Mouse (Mus musculus) frontal cortex, adult 2 months (tissue): ENCODE measurements around the gene Fam240a. TPM values are rescaled to one million over a fixed set of nuclear protein-coding genes. Genes with fewer than 3 reads are reported as not detected.
A peak's percentile ranks its signal among the peaks of the same experiment; 100 is the strongest.

Source experiments
- DNase-seq, 2 experiments: peaks; one replicate each; pipeline ENCODE4 v3.0.0; 2022; ENCODE audit warnings: low spot score in 1 of 2; ENCODE audit errors: extremely low spot score in 1 of 2
- polyA plus RNA-seq: library from polyadenylated mRNA; depleted of rRNA; stranded (reverse); fragments of >200 nt; gene quantifications from 2 replicates; pipeline ENCODE4 v1.2.3, GENCODE M21; 2012

The Fam240a gene
- polyA plus RNA-seq, 1 experiment = not detected

DNA sequence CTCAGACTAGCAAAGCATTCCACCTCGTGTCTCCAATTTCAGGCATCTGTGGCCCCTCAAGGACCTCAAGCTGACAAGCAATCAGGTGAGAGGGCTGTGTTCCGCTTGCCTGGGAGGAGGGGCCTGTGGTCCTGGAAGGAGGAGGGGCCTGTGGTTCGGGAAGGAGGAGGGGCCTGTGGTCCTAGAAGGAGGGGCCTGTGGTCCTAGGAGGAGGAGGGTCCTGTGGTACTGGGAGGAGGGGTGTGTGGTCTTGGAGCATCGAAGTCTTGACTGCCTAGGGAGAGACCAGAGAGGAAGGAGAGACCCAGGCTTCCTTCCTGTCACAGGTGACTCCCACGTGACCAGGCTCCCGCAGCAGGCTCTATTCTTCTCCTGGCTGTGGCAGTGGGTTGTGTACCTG lies 20.1 kb downstream of the Fam240a start:
- no peak for DNase-seq

DNA sequence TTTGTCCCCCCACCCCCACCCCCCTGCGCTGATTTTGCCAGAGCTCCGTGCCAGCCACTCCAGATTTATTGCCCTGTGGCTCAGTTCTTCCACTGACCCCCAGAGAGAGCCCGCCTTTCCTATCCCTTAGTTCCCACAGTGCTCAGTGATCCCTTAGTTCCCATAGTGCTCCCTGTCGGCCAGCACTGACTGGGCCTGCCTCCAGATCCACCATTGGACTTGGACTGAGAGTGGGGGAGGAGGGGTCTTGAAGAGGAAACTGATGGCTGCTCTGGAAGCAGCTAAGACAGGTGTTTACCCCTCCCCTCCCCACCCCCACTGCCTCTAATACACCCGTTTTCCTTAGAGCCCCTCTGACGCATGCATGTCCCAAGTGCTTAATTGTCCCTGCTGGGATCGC lies 20.7 kb downstream of the Fam240a start:
- no peak for DNase-seq

DNA sequence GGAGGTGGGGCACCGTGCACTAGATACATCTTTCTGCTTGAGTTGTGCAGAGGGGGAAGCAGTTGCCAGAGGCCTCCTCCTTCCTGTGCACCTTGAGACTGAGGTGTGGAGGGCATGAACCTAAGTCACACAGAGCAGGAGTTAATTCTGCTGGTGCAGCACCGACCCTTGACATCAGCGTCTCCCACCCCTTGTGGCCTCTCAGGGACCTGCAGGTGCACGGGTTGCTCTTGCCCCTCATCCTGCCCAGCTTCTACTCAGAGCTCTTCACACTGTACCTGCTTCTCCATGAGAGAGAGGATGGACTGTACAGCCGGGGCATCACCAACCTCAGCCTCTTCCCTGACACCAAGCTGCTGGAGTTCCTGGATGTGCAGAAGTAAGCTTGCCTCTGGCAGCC lies 21.2 kb downstream of the Fam240a start:
- no peak for DNase-seq

DNA sequence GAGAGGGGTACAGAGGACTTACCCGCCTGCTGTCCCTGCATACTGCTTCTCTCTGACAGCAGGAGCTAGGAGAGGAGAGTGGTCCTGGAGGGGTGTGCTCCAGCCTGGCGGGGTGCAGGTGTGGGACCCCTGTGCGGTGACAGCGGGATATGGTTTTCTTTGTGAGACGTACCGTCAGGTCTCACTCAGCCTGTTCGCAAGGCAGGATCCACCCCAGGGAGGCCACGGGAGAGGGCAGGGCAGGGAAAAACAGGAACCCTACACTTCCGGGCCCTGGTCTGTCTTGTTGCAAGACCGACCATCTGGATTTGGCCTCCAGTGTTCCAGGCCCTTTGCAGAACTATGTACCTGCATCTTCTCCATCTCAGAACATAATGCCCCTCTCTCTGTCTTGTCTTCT lies 23.2 kb downstream of the Fam240a start:
- DNase-seq = no peak

DNA sequence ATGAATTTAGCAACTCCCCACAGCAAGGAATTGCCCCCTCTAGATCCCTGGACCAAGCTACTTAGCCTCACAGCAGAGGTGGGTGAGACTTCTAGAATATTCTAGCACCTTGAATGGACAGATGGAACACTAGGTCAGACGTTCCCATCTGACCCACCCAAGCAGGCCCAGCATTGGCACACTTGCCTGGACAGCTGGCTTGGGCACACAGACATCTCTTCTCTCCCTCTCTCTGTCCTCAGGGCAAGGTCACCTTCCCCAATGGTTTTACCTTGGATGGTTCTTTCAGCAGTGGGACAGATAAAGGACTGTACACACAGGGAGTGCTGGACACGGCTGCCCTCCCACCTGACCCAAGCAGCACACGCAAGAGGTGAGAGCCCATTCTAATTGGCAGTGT lies 24.1 kb downstream of the Fam240a start:
- DNase-seq = no peak

DNA sequence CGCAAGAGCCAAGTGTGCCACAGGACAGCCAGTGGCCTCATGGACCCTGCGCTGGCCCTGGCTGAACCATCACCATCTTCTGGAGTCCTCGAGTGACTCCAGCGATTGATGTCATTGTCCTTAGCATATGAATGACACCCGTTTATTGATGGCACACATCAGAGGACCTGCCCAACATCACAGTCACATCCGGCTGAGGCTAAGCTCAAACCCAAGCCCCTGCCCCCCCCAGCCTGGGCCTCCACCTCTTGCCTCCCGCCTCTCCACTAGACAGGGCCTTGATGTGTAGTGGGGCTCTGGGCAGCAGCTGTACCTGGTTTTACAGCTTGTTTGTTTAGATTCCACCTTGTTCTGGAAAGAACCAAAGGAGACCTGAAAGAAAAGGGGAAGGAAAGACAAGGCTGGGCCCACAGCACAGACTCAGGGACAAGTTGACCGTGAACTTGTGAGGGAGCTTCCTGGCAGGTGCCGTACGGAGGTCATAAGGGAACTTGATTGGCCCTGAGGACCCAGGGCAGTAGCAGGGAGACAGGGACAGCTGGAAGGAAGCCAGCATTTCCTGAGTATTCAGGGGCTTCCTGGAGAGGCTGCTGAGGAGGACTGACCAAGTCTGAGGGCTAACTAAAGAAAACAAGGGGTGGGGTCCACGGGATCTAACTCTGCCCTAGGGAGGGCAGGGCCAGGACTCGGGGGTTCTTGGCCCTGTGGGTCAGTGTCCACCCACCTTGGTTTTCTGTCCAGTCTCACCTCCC lies 25.4 kb downstream of the Fam240a start:
- no peak for DNase-seq

DNA sequence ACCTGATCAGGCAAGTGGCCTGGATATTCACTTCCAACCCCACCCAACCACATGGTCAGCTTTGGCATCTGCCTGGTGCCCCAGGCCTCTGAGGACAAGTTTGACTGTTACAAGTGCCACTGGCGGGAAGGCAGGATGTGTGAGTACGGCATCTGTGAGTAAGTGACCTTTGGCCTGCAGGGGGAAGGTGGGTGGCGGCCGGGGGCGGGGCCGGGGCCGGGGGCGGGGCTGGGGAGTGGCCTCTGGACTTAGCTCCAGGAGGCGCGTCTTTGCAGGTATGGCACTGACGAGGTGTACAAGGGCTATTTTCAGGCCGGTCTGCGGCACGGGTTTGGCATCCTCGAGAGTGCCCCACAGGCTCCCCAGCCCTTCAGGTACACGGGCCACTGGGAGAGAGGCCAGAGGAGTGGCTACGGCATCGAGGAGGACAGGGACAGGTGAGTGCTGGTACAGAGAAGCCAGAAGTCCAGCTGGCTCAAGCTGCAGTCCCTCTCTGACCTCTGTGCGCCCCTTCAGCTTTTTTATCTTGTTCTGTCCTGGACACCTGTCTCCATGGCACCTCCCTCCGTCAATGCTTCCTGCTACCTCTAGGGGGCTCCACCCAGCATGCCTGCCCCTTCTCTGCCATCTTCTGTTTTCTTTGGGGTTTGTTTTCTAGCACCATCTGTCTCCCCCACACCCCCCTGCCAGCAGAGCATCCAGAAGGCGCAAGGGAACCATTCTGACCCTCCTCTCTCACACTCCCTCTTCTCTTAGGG lies 26.5 kb downstream of the Fam240a start:
- DNase-seq = no peak

DNA sequence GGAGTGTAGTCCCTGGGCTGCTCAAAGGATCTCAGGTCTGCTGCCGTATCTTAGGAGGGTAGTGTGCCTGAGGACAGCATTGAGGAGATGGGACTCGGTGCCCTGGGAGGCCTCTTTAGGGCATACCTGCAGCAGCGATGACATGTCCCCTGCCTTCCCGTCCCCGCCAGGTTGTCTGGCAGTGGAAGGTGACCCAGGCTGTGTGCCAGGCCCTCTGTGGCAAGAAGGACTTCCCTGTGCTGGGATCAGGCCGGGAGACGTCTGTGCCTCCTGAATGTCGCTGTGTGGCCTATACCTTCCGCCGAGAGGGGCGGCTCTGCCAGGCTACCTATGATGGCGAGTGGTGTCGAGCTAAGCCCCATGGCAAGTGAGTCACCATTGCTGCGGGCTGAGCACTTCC lies 27.7 kb downstream of the Fam240a start:
- no peak for DNase-seq

DNA sequence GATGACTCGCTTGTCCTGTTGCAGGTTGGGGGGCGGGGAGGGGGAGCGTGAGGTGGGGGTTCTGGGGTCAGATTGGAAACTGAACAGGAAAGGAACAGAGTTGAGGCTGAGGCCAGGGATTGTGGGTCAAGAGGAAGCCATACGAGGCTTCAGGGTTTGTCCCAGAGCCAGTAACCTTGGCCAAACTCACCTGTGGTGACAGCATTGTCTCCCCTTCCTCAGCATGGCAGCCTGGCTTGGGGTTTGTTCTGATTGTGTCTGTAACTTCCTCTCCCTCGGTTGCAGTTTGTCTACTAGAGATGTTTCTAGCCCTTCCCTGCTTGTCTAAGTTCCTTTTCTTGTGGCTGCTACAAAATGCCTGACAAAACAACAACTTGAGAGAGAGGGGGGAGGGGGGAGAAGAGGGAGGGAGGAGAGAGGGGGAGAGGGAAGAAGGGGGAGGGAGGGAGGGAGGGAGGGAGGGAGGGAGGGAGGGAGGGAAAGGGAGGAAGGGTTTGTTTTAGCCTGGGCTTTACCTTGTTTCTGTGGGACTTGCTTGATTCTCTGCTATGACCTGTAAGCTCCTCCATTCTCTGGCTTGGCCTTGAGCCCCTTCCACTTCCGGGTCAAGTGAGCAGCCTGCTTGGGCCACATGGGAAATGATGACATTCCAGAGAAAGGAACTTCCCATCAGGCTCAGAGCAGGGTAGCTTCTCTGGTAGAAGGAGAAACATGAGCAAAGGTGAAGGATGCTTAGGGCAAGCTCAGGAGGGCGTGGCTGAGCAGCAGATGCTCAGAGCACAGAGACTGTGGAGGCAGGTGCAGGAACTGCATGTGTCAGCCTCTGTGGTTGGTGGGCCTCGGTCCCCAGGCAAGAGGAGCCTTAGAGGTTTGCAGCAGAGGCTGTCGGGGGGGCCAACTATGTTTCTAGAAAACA lies 29.0 kb downstream of the Fam240a start:
- no peak for DNase-seq

DNA sequence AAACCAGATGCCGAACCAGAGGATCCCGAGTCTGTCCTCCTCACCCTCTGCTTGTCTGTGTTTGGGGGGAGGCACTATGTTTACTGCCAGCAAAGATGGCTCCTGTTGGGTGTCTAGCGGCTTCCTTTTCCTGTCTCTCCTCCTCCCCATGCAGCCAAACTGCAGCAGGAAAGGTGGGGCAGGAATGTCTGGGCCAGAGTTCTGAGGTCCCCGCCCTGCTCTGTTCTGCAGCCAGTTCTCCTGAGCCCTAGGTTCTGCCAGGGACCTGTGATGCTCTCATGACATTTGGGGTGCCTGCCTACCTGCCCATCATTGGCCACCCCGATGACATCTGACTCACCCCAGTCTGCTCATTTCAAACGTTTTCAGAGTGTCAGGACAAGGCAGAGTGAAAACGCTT lies 34.7 kb downstream of the Fam240a start:
- DNase-seq = no peak

DNA sequence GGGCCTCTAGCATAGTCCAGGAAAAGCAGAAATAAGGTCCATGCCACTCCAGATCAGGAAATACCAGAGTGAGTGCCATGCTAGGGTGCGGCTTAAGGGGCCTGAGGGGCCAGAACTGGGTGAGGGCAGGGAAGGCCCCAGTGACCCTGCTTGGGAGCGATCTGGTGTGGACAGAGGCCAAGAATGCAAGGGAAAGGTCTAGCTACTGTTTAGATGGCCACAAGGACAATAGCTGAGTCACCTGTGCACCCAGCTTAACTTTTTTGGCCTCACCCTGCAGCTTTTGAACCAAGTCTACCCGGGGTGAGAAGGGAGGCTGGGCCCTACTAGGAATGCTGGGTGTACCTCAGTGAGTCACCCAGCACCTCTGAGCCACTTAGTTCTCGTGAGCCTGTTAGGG lies 35.9 kb downstream of the Fam240a start:
- DNase-seq = no peak

DNA sequence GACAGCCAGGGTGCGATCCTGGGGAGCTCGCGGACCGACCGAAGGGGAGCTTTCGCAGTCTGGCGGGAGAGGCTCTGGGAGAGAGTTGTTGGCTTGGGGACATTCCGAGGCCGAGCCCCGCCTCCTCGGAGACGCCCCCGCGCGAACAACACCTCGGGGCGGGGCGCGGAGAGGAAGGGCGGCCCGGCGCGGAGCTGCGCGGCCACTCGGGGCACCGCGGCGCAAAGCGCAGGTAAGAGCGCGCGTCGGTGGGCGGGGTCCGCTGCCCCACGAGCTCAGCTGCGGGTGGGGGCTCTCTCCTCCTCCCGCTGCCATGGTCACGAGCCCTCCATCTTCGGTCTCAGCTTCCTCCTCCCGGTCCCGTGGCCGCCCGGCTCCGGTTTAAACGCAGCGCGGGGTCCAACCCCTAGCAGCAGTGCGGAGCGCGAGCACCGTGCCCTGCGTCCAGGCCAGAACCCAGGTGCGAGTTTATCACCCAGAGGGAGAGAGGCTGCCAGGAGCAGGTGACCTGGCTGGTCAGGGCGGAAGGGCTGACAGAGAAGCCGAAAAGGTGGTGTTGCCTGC lies 36.6 kb downstream of the Fam240a start, which contains the start of gene Tmie:
Gene Tmie, minus strand, starts transcription at position 116 of the 564 bp plus-strand sequence.
- DNase-seq = peak in 1 of 2 experiments; percentile 22

DNA sequence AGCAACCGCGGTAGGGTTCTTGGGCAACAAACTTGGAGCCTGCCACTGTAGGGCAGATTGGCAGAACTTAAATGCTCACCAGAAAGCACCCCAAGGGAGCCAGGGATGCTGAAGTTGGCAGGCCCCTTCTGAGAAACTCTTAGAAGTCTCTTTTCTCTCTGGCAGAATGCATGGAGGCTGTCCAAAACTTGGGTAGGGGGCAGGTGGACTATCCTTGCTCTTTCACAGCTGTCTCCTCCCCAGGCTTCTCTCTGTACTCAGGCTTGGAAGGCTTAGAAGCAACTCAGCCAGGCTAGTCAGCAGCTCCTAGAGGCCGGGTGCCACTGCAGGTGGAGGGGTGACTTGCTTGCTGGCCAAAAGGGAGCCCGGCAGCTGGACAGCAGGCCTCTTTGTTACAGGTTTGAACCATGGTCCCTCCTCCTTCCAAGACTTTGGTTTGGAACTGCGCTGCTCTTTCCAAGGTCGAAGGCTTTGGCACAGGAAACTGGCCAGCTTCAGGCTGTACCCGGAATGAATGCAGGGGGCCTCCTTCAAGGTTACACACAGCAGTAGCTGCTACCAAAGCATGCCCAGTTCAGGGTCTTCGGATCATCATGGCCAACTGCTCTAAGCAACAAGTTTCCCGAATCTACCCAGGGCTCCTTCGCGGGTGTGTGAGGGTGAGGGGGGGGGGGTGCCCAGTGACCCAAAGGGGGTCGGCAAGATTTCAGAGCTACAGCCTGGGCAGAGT lies 37.3 kb downstream of the Fam240a start, which contains the start of gene Als2cl:
Gene Als2cl, plus strand, starts transcription at position 680 of the 730 bp plus-strand sequence.
- peak; percentile 14 to 17 for DNase-seq

DNA sequence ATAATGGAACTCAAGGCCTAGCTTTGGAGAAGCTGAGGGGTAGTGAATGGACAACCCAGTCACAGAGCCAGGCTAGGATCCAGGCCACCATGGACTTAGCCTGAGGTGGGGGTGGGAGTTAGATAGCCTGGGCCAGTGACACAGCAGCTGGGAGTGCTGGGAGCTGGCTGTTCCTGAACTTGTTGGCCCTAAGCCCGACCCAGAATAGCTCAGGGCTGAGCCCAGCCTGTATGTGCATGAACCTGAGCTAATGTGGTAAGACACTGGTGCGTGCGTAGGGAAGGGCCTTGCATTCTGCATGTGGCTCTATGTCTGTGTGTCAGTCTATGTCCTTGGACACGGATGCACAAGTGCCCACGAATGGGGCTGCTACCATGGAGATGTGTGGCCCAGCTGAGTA lies 38.8 kb downstream of the Fam240a start:
- DNase-seq = peak in 1 of 2 experiments; percentile 26

DNA sequence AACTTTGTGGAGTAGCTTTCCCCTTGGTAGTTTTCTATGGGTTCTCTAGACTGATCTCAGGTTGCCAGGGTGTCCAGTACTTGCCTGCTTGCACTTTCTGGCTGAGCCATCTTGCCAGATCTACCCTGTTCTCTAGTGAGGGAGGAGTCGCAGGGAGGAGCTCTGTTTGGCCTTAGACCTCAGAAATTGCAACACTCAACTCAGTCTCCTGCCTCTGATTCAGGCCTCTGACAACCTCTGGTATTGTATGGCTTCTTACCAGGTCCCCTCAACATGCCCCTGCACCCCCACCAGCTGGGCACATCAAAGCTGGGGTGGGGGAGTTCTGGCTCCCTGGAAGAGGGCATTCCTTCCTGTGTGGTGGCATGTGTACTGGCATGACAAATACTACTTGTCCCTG lies 39.3 kb downstream of the Fam240a start:
- no peak for DNase-seq

DNA sequence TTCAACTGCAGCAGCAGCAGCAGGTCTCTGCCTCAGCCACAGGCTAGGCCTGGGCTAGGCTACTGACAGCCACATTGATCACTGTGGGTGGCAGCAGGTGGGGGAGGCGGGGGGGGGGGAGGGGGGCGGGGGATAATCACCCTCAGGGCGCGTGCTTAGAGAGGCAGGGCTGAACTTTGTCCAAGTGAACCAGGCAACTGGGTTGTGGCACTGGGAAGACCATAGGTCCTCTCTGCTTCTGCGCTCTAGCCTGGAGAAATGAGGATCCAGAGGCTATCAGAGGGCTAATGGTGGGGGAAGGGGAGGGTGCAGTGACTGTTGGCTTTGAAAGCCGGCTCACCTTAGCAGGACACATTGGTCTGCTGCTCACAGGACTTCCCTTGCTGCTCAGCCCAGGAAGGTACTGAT lies 41.4 kb downstream of the Fam240a start:
- no peak for DNase-seq

DNA sequence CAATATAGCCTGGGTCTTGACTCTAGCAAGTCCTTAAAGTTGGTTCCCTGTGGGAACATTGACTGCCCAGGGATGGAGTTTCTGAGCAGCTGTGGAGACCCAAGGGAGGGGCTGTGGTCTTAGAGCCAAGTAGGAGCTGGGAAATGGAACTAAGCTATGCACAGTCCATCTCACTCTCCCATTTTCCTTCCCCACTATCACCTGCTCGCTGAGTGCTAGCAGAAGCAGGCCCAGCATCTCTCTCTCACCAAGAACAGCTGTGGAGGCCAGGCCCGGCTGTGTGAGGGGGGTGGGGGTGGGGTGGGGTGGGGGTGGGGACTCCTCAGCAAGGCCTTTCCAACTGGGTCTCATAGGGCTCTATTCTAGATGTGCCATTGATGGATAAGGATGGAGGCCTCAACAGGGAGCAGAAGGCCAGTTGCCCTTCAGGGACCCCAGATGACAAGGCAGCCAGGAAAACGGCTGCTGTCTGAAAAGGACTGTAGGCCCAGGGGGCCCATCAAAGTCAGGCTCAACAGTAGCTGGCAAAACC lies 41.9 kb downstream of the Fam240a start:
- DNase-seq = no peak

DNA sequence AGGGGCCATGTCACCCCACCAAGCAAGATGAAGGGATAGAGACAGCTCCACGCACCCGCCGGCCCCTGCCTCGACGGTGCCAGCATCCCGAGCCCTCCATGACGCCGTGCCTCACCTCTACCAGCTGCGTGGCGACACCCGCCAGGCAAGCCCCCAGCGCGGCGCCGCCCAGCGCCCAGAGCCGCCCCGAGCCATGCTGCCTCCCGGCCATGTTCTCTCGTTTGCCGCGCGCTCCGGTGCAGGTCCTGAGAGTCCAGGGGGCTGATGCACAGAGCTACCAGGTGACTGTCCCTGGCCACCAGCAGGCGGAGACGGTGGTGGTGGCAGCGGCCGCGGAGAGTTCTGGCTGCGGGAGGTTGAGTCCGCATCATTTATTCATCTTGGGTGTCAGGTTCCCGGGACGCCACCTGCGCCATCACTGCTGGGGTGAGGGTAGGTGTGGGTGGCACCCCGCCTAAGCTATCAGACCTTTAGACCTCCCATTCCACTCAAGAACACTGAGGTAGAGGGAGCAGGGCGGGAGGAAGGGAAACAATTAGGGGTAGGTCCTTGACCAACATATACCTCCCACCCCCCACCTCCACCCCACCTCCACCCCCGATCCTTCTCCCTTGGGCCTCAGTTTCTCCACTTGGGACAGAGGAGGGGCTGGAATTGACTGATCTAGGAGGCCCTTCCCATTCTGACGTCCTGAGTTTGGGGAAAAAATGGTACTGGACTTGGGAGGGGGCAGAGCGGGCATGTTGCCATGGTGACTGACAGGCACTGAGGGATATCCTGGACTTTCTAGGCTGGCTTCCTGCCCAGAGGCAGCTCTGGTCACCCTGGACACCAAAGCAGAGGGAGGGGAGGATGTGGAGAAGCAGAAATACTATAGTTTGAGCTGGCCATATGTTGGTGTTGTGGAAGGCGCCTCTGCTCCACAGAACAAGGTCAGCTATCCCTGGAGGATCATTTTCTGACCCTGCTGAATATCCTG lies 42.7 kb downstream of the Fam240a start:
- DNase-seq = peak in 1 of 2 experiments; percentile 42
